Mouse (Mus musculus) forebrain, embryonic 16.5 days (tissue): ENCODE data around the gene Map2k3. TPM values are rescaled to one million over a fixed set of nuclear protein-coding genes. Genes with fewer than 3 reads are reported as not detected.

Experiments
- ATAC-seq: fragments of 200-750 bp; cut with Nextera tagmentation; 2 replicates; pipeline ENCODE4 v1.8.0; 2017; ENCODE audit warnings: mild to moderate bottlenecking, moderate library complexity
- H3K27ac ChIP-seq: fragments of 300-500 bp; sonication (generic); 2 replicates; pipeline ENCODE4 v1.5.1; 2014; ENCODE audit warnings: low read length, control low read depth
- H3K27me3 ChIP-seq: fragments of 300-500 bp; sonication (generic); replicated peaks from 2 replicates; pipeline ENCODE4 v1.6.1; 2014; ENCODE audit warnings: low read length; ENCODE audit not compliant: control insufficient read depth, insufficient read depth
- H3K36me3 ChIP-seq: fragments of 300-500 bp; sonication (generic); 2 replicates; pipeline ENCODE4 v1.6.1; 2014; ENCODE audit not compliant: control insufficient read depth, insufficient read depth
- H3K4me1 ChIP-seq: fragments of 300-500 bp; sonication (generic); replicated peaks from 2 replicates; pipeline ENCODE4 v1.6.1; 2014; ENCODE audit warnings: low read length; ENCODE audit not compliant: control insufficient read depth, insufficient read depth
- H3K4me2 ChIP-seq: fragments of 300-500 bp; sonication (generic); 2 replicates; pipeline ENCODE4 v1.6.1; 2014; ENCODE audit warnings: mild to moderate bottlenecking, low read length, control low read depth
- H3K4me3 ChIP-seq: fragments of 300-500 bp; sonication (generic); replicated peaks from 2 replicates; pipeline ENCODE4 v1.5.1; 2014; ENCODE audit warnings: mild to moderate bottlenecking, low read length, control low read depth
- H3K9ac ChIP-seq: fragments of 300-500 bp; sonication (generic); replicated peaks from 2 replicates; pipeline ENCODE4 v1.6.1; 2014; ENCODE audit warnings: low read depth, low read length, control low read depth
- H3K9me3 ChIP-seq: fragments of 300-500 bp; sonication (generic); 2 replicates; pipeline ENCODE4 v1.6.1; 2016; ENCODE audit warnings: low read length; ENCODE audit not compliant: control insufficient read depth
- WGBS: fragments of 180-500 bp; shearing (Covaris S2); extraction: QIAGEN DNeasy Blood & Tissue Kit; methylation state at CpG from one replicate; pipeline ENCODE4 v1.1.7; 2014; 5-methylcytosine and 5-hydroxymethylcytosine counted together
- polyA plus RNA-seq: library from polyadenylated mRNA; unstranded; fragments of >200 nt; fragmentation: Nextera tagmentation; extraction: Ambion mirVana; gene quantifications from 2 replicates; pipeline ENCODE4 v1.2.1, GENCODE M21; 2015

Map2k3 gene
- polyA plus RNA-seq, 1 experiment from 2014 or later = 33.6 TPM

- no peak overlapping the region for H3K27ac ChIP-seq
- H3K9me3 ChIP-seq = no peaks in the 10 kb centered on the region
- H3K4me1 ChIP-seq = peaks cover 18% of the 10 kb centered on the region
- no peak overlapping the region for H3K4me2 ChIP-seq
- H3K4me3 ChIP-seq = no peak overlapping the region
- H3K36me3 ChIP-seq = no peaks in the 10 kb centered on the region
- no peak for ATAC-seq
- H3K27me3 ChIP-seq = no peaks in the 10 kb centered on the region
- H3K9ac ChIP-seq = no peak overlapping the region
- WGBS = 95% methylated on average over 2 of the region's 2 CpGs
Observed at GRCm38 (mm10) chr11:60934795-60935194, 3.0 kb downstream of the Map2k3 start.

- Histone ChIP-seq H3K36me3 (no peaks in the 10 kb centered on the region), H3K9ac (no peak overlapping the region), H3K4me2 (no peak overlapping the region), H3K27me3 (no peaks in the 10 kb centered on the region), H3K27ac (no peak overlapping the region), H3K9me3 (no peaks in the 10 kb centered on the region), H3K4me1 (peaks cover 18% of the 10 kb centered on the region), H3K4me3 (no peak overlapping the region)
- ATAC-seq = no peak
- WGBS = 88% methylated on average over 7 of the region's 7 CpGs
Observed at GRCm38 (mm10) chr11:60935326-60935974, 3.6 kb downstream of the Map2k3 start.

- H3K36me3 ChIP-seq = no peaks in the 10 kb centered on the region
- H3K27ac ChIP-seq = no peak overlapping the region
- no peaks in the 10 kb centered on the region for H3K27me3 ChIP-seq
- H3K4me3 ChIP-seq = no peak overlapping the region
- H3K4me2 ChIP-seq = no peak overlapping the region
- no peak for ATAC-seq
- 83% methylated on average over 4 of the region's 4 CpGs for WGBS
- no peaks in the 10 kb centered on the region for H3K9me3 ChIP-seq
- H3K4me1 ChIP-seq = peaks cover 18% of the 10 kb centered on the region
- H3K9ac ChIP-seq = no peak overlapping the region
Observed at GRCm38 (mm10) chr11:60935975-60936373, 4.1 kb downstream of the Map2k3 start.

DNA sequence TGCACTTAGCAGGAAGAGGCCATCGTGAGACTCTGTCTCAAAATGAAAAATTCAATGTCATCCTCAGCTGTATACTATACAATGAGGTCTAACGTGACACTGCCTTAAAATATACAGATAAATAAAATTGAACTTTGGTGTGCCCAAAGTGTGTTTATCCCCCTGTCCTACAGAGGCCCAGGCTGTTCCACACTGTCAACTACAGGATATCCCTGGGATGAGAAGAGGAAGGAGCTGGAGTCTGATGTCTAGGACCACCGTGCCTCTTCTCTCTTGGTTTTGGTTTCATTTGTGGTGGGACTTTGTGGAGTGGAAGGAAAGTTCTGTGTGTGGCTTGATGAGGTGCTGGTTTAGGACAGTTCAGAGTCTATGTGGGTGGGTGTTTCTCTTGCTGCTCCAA is 5.8 kb downstream of the Map2k3 start:
- Histone ChIP-seq H3K27me3 (no peaks in the 10 kb centered on the region), H3K9me3 (no peaks in the 10 kb centered on the region), H3K9ac (no peak overlapping the region), H3K4me1 (peaks cover 9% of the 10 kb centered on the region), H3K4me2 (no peak overlapping the region), H3K36me3 (no peaks in the 10 kb centered on the region), H3K27ac (no peak overlapping the region), H3K4me3 (no peak overlapping the region)
- no peak for ATAC-seq
- WGBS = 85% methylated on average over 3 of the region's 3 CpGs

DNA sequence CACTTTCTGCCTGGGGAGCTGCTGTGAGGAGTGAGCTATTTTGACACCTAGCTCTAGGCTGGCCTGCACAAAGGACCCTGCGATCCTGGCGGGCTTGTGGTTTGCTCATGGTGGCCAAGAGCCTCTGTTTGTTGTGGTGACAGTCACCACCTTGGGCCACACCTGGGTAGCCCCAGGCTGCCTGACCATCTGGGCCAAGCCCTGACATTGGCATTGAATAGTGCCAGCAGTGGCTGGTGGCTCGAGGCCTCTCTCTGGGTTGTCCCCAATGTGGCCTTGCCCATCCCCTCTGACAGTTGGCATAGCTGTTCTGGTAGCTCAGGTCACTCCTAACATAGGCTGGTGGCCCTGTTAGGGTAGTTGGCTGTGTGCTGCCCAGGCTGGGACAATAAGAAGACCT is 7.7 kb downstream of the Map2k3 start:
- H3K4me1 ChIP-seq = no peaks in the 10 kb centered on the region; the same call in 1 of the 2 replicates
- no peak overlapping the region for H3K27ac ChIP-seq
- H3K9me3 ChIP-seq = no peaks in the 10 kb centered on the region
- WGBS = 91% methylated on average over 3 of the region's 3 CpGs
- 0 out of 2 replicates have a peak, but pooled peaks cover 4% of the 10 kb centered on the region for H3K36me3 ChIP-seq
- no peaks in the 10 kb centered on the region for H3K27me3 ChIP-seq
- H3K4me2 ChIP-seq = no peak overlapping the region
- H3K9ac ChIP-seq = no peak overlapping the region
- H3K4me3 ChIP-seq = no peak overlapping the region
- no peak for ATAC-seq

DNA sequence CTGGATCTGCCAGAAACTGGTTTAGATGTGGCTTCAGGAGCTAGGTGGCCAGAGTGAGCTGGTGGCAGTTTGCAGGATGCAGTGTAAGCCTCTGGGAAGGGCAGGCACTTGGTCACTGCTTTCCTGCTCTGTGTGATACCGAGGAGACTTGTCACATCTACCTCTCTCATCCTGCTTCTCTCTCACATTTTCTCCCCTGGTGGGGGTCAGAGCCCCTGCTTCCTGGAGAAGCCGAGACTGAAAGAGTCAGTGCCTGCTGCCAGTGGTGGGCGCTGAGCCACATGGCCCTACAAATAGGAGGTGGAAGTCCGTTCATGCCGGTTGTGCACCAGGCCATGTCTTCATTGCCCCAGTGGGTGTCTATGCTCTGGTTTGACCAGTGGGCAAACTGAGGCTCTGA is 8.7 kb downstream of the Map2k3 start:
- ATAC-seq = no peak
- Histone ChIP-seq H3K27ac (no peak overlapping the region), H3K27me3 (no peaks in the 10 kb centered on the region), H3K4me1 (no peaks in the 10 kb centered on the region), H3K36me3 (0 out of 2 replicates have a peak, but pooled peaks cover 4% of the 10 kb centered on the region), H3K4me3 (no peak overlapping the region), H3K9me3 (no peaks in the 10 kb centered on the region), H3K9ac (no peak overlapping the region), H3K4me2 (no peak overlapping the region)
- 85% methylated on average over 5 of the region's 5 CpGs for WGBS

- H3K4me3 ChIP-seq = no peak overlapping the region
- 61% methylated on average over 8 of the region's 9 CpGs for WGBS
- no peak overlapping the region for H3K4me2 ChIP-seq
- H3K9me3 ChIP-seq = no peaks in the 10 kb centered on the region
- no peak overlapping the region for H3K27ac ChIP-seq
- H3K36me3 ChIP-seq = 0 out of 2 replicates have a peak, but pooled peaks cover 4% of the 10 kb centered on the region
- H3K9ac ChIP-seq = no peak overlapping the region
- H3K27me3 ChIP-seq = no peaks in the 10 kb centered on the region
- no peaks in the 10 kb centered on the region for H3K4me1 ChIP-seq
- ATAC-seq = no peak
Observed at GRCm38 (mm10) chr11:60941370-60941769, 9.5 kb downstream of the Map2k3 start.

- H3K4me3 ChIP-seq = no peak overlapping the region
- no peak for ATAC-seq
- H3K9ac ChIP-seq = no peak overlapping the region
- no peaks in the 10 kb centered on the region for H3K27me3 ChIP-seq
- no peaks in the 10 kb centered on the region for H3K9me3 ChIP-seq
- no peaks in the 10 kb centered on the region for H3K4me1 ChIP-seq
- H3K27ac ChIP-seq = no peak overlapping the region
- no peak overlapping the region for H3K4me2 ChIP-seq
- 93% methylated on average over 9 of the region's 9 CpGs for WGBS
- peaks cover 8% of the 10 kb centered on the region; the same call in 1 of the 2 replicates for H3K36me3 ChIP-seq
Observed at GRCm38 (mm10) chr11:60942263-60943015, 10.6 kb downstream of the Map2k3 start.

- H3K4me2 ChIP-seq = no peak overlapping the region
- H3K27me3 ChIP-seq = no peaks in the 10 kb centered on the region
- H3K9me3 ChIP-seq = no peaks in the 10 kb centered on the region
- H3K4me3 ChIP-seq = no peak overlapping the region
- no peak overlapping the region for H3K9ac ChIP-seq
- H3K36me3 ChIP-seq = peaks cover 10% of the 10 kb centered on the region; the same call in 1 of the 2 replicates
- 77% methylated on average over 4 of the region's 4 CpGs for WGBS
- no peaks in the 10 kb centered on the region for H3K4me1 ChIP-seq
- no peak for ATAC-seq
- H3K27ac ChIP-seq = no peak overlapping the region
Observed at GRCm38 (mm10) chr11:60945003-60945402, 13.2 kb downstream of the Map2k3 start.
